Mouse (Mus musculus) brain, embryonic 14.5 days (tissue): ENCODE measurements around the gene Nrxn1.

Source experiments
- CTCF ChIP-seq: fragments of 200-500 bp; IDR thresholded peaks from 2 replicates; pipeline ENCODE4 v1.5.1; 2012; ENCODE audit warnings: inconsistent platforms, mild to moderate bottlenecking, moderate library complexity, borderline replicate concordance; ENCODE audit not compliant: insufficient read depth, insufficient read length; ENCODE audit errors: extremely low read depth
- POLR2A ChIP-seq: fragments of 200-500 bp; IDR thresholded peaks from 2 replicates; pipeline ENCODE4 v1.6.1; 2012; ENCODE audit warnings: mild to moderate bottlenecking, inconsistent platforms, borderline replicate concordance; ENCODE audit not compliant: poor library complexity, insufficient read depth, insufficient read length, severe bottlenecking; ENCODE audit errors: extremely low read depth

DNA sequence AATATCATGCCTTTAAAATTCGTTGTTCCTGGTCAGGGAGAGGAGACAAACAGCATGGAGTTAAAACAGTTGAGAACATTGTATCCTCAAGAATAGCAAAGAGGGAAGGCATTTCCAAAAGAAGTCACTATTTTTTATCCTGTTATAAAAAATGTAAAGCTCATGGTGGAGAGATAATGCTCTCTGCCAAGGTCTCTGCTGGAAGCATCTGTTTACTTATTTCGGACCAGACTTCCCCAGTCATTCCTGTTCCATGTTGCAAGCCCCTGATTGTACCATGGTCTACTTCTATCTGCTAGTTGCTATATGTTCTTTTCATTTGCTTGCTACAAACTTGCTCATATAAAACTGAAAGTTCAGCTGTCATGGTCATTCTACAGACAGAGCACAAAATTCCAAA is 137.7 kb downstream of the Nrxn1 start:
- TF ChIP-seq CTCF (no peak), POLR2A (no peak)
